Mouse (Mus musculus) left cerebral cortex, postnatal 4 days (tissue): ENCODE data around the gene Dpy19l1. TPM values are rescaled to one million over a fixed set of nuclear protein-coding genes. Genes with fewer than 3 reads are reported as not detected.

Experiments
- DNase-seq: peaks from one replicate; pipeline ENCODE4 v3.0.0-alpha.2; 2022
- intact Hi-C: fragments of 180-260 bp; cut with DNase I; formaldehyde crosslinking; loops from one replicate; pipeline ENCODE4 v1.15.1; 2025
- total RNA-seq, 2 experiments: library from RNA; stranded (reverse); gene quantifications; 2 replicates each; pipeline ENCODE4 v1.2.3; 2021

The Dpy19l1 gene
- total RNA-seq, result 10 to 100 TPM; 34.2 to 38.4 TPM

GRCm38 (mm10) chr9:24503067-24503857 is at the start of gene Dpy19l1:
Dpy19l1 (minus strand) TSS chr9:24503140.
- peak; percentile 94 for DNase-seq
- intact Hi-C loops, result no loop called here

- DNase-seq, result no peak
- intact Hi-C loops, result loop anchor here (5.0 kb wide), 1 partner anchor 504 kb away; no protein-coding TSS in a partner anchor
Measured at GRCm38 (mm10) chr9:24538159-24538558, 35.2 kb upstream of the Dpy19l1 start.

GRCm38 (mm10) chr9:24516575-24517139 is 13.7 kb upstream of the Dpy19l1 start:
- peak; percentile 72 for DNase-seq
- intact Hi-C loops, result loop anchor here (5.0 kb wide), 2 partner anchors 399 to 934 kb away; no protein-coding TSS in a partner anchor

GRCm38 (mm10) chr9:24514078-24514469 is 11.1 kb upstream of the Dpy19l1 start:
- intact Hi-C loops, result no loop called here
- DNase-seq, result no peak

GRCm38 (mm10) chr9:24513290-24514077 is 10.5 kb upstream of the Dpy19l1 start:
- intact Hi-C loops, result no loop called here
- no peak for DNase-seq

GRCm38 (mm10) chr9:24512121-24512539 is 9.2 kb upstream of the Dpy19l1 start:
- no peak for DNase-seq
- intact Hi-C loops, result no loop called here

GRCm38 (mm10) chr9:24511371-24512120 is 8.6 kb upstream of the Dpy19l1 start:
- intact Hi-C loops, result no loop called here
- DNase-seq, result no peak

GRCm38 (mm10) chr9:24508880-24509279 is 5.9 kb upstream of the Dpy19l1 start:
- no peak for DNase-seq
- intact Hi-C loops, result loop anchor here (2.0 kb wide), 1 partner anchor 1044 kb away; no protein-coding TSS in a partner anchor

GRCm38 (mm10) chr9:24506510-24506909 is 3.6 kb upstream of the Dpy19l1 start:
- intact Hi-C loops, result no loop called here
- no peak for DNase-seq

- intact Hi-C loops, result no loop called here
- no peak for DNase-seq
Measured at GRCm38 (mm10) chr9:24505017-24505763, 2.2 kb upstream of the Dpy19l1 start.

GRCm38 (mm10) chr9:24504381-24504780 is 1.4 kb upstream of the Dpy19l1 start:
- intact Hi-C loops, result no loop called here
- DNase-seq, result no peak

GRCm38 (mm10) chr9:24503858-24504219 is 899 bp upstream of the Dpy19l1 start:
- no peak for DNase-seq
- intact Hi-C loops, result no loop called here

- intact Hi-C loops, result no loop called here
- DNase-seq, result peak; percentile 63
Measured at GRCm38 (mm10) chr9:24502571-24503004, 352 bp downstream of the Dpy19l1 start.

GRCm38 (mm10) chr9:24501618-24502017 is 1.3 kb downstream of the Dpy19l1 start:
- intact Hi-C loops, result no loop called here
- peak; percentile 14 for DNase-seq

GRCm38 (mm10) chr9:24496226-24496625 is 6.7 kb downstream of the Dpy19l1 start:
- intact Hi-C loops, result no loop called here

GRCm38 (mm10) chr9:24490516-24490915 is 12.4 kb downstream of the Dpy19l1 start:
- DNase-seq, result no peak
- intact Hi-C loops, result no loop called here

More at GRCm38 (mm10) chr9:24496226-24496625, 6.7 kb downstream of the Dpy19l1 start:
- no peak for DNase-seq

GRCm38 (mm10) chr9:24488425-24489104 is 14.4 kb downstream of the Dpy19l1 start:
- DNase-seq, result no peak
- intact Hi-C loops, result no loop called here

- DNase-seq, result no peak
- intact Hi-C loops, result no loop called here
Measured at GRCm38 (mm10) chr9:24482375-24482774, 20.6 kb downstream of the Dpy19l1 start.

GRCm38 (mm10) chr9:24477251-24477650 is 25.7 kb downstream of the Dpy19l1 start:
- intact Hi-C loops, result no loop called here
- no peak for DNase-seq
